Mouse (Mus musculus) limb, embryonic 14.5 days (tissue): ENCODE results near the gene Pla2g5. TPM values are rescaled to one million over a fixed set of nuclear protein-coding genes. Genes with fewer than 3 reads are reported as not detected.
A peak's percentile ranks its signal among the peaks of the same experiment; 100 is the strongest.
"Not testable (repeated sequence)": the region's sequence is repeated elsewhere in the genome, so short reads cannot be mapped to it uniquely, and the experiment has no call there.

ENCODE experiments used
- ATAC-seq: fragments of 200-750 bp; cut with Nextera tagmentation; 2 replicates; pipeline ENCODE4 v1.8.0; 2017; ENCODE audit warnings: low read depth, moderate number of reproducible peaks, moderate TSS enrichment; ENCODE audit not compliant: low FRiP score
- DNase-seq: peaks from one replicate; pipeline ENCODE4 v3.0.0-alpha.2; 2015; ENCODE audit warnings: low spot score
- H3K27ac ChIP-seq: fragments of 300-500 bp; sonication (generic); replicated peaks from 2 replicates; pipeline ENCODE4 v1.5.1; 2014; ENCODE audit warnings: low read depth, mild to moderate bottlenecking, low read length, moderate library complexity, mixed read lengths
- H3K27me3 ChIP-seq: fragments of 300-500 bp; sonication (generic); 2 replicates; pipeline ENCODE4 v1.6.1; 2014; ENCODE audit warnings: low read length, mixed read lengths; ENCODE audit not compliant: control insufficient read depth, insufficient read depth
- H3K36me3 ChIP-seq: fragments of 300-500 bp; sonication (generic); 2 replicates; pipeline ENCODE4 v1.6.1; 2014; ENCODE audit warnings: mild to moderate bottlenecking, low read length, moderate library complexity, mixed read lengths; ENCODE audit not compliant: control insufficient read depth, insufficient read depth
- H3K4me1 ChIP-seq: fragments of 300-500 bp; sonication (generic); 2 replicates; pipeline ENCODE4 v1.6.1; 2014; ENCODE audit warnings: antibody characterized with exemption, low read length, mixed read lengths; ENCODE audit not compliant: control insufficient read depth, insufficient read depth
- H3K4me2 ChIP-seq: fragments of 300-500 bp; sonication (generic); replicated peaks from 2 replicates; pipeline ENCODE4 v1.6.1; 2014; ENCODE audit warnings: low read depth, mild to moderate bottlenecking, low read length, moderate library complexity; ENCODE audit not compliant: severe bottlenecking
- H3K4me3 ChIP-seq: fragments of 300-500 bp; sonication (generic); replicated peaks from 2 replicates; pipeline ENCODE4 v1.5.1; 2014; ENCODE audit warnings: low read length
- H3K9ac ChIP-seq: fragments of 300-500 bp; sonication (generic); 2 replicates; pipeline ENCODE4 v1.6.1; 2014; ENCODE audit warnings: mild to moderate bottlenecking, low read depth, low read length, moderate library complexity; ENCODE audit not compliant: severe bottlenecking
- H3K9me3 ChIP-seq: fragments of 300-500 bp; sonication (generic); 2 replicates; pipeline ENCODE4 v1.6.1; 2016; ENCODE audit warnings: low read length; ENCODE audit not compliant: control insufficient read depth
- POLR2A ChIP-seq: fragments of 200-500 bp; IDR thresholded peaks from 2 replicates; pipeline ENCODE4 v1.8.0; 2012; ENCODE audit warnings: inconsistent platforms, mild to moderate bottlenecking, moderate library complexity, borderline replicate concordance; ENCODE audit not compliant: insufficient read depth, insufficient read length; ENCODE audit errors: extremely low read depth
- WGBS: fragments of 180-500 bp; shearing (Covaris S2); extraction: QIAGEN DNeasy Blood & Tissue Kit; methylation state at CpG from one replicate; pipeline ENCODE4 v1.1.7; 2014; 5-methylcytosine and 5-hydroxymethylcytosine counted together
- polyA plus RNA-seq, 2 experiments: library from polyadenylated mRNA; depleted of rRNA in 1 of 2; stranded (reverse) in 1 of 2; unstranded in 1 of 2; fragments of >200 nt; fragmentation: Nextera tagmentation in 1 of 2; extraction: Ambion mirVana in 1 of 2; gene quantifications; 2 replicates each; pipeline versions ENCODE4 v1.2.1 to v1.2.3; 2012 to 2014

Pla2g5 gene
- polyA plus RNA-seq, 2 experiments = 0.62 to 1.3 TPM

GRCm38 (mm10) chr4:138878783-138879182 is 15.5 kb upstream of the Pla2g5 start:
- Histone ChIP-seq H3K27me3 (no peaks in the 10 kb centered on the region), H3K9ac (no peak overlapping the region), H3K9me3 (no peaks in the 10 kb centered on the region), H3K4me2 (no peak overlapping the region), H3K36me3 (no peaks in the 10 kb centered on the region), H3K27ac (no peak overlapping the region), H3K4me3 (no peak overlapping the region), H3K4me1 (peaks cover 4% of the 10 kb centered on the region; the same call in 1 of the 2 replicates)
- 50% methylated on average over 8 of the region's 8 CpGs for WGBS
- ATAC-seq = no peak
- no peak for TF ChIP-seq POLR2A
- DNase-seq = no peak

GRCm38 (mm10) chr4:138877731-138878130 is 14.4 kb upstream of the Pla2g5 start, which contains the start of gene Pla2g2e:
Gene Pla2g2e (plus strand): TSS chr4:138877942.
- Histone ChIP-seq H3K9ac (0 out of 2 replicates have a peak within 1 kb of the TSS, but pooled peaks have one; percentile 16), H3K27ac (no peak within 1 kb of the TSS), H3K27me3 (no peaks in the 10 kb centered on the region), H3K4me1 (peaks cover 4% of the 10 kb centered on the region; the same call in 1 of the 2 replicates), H3K4me2 (no peak within 1 kb of the TSS), H3K9me3 (no peaks in the 10 kb centered on the region), H3K36me3 (no peaks in the 10 kb centered on the region), H3K4me3 (no peak within 1 kb of the TSS)
- ATAC-seq = no peak
- DNase-seq = no peak
- TF ChIP-seq POLR2A = no peak
- 67% methylated on average over 4 of the region's 4 CpGs for WGBS

GRCm38 (mm10) chr4:138875986-138876385 is 12.7 kb upstream of the Pla2g5 start:
- no peak for DNase-seq
- no peak for ATAC-seq
- no peak overlapping the region for H3K9ac ChIP-seq
- H3K36me3 ChIP-seq = no peaks in the 10 kb centered on the region
- no peaks in the 10 kb centered on the region for H3K4me1 ChIP-seq
- no peaks in the 10 kb centered on the region for H3K9me3 ChIP-seq
- no peak for TF ChIP-seq POLR2A
- no peak overlapping the region for H3K4me3 ChIP-seq
- no peak overlapping the region for H3K27ac ChIP-seq
- H3K4me2 ChIP-seq = no peak overlapping the region
- H3K27me3 ChIP-seq = no peaks in the 10 kb centered on the region
- 91% methylated on average over 2 of the region's 2 CpGs for WGBS

- H3K4me2 ChIP-seq, H3K27me3 ChIP-seq, DNase-seq, H3K4me1 ChIP-seq, H3K4me3 ChIP-seq, H3K27ac ChIP-seq, ATAC-seq, H3K9me3 ChIP-seq, H3K36me3 ChIP-seq, H3K9ac ChIP-seq: not testable (repeated sequence)
- 85% methylated on average over 2 of the region's 2 CpGs for WGBS
These were observed 12.0 kb upstream of the Pla2g5 start for GRCm38 (mm10) chr4:138875275-138875674.

- Histone ChIP-seq H3K4me1 (no peaks in the 10 kb centered on the region), H3K9ac (no peak within 1 kb of the TSS), H3K36me3 (no peaks in the 10 kb centered on the region), H3K4me3 (no peak within 1 kb of the TSS), H3K4me2 (no peak within 1 kb of the TSS), H3K9me3 (no peaks in the 10 kb centered on the region), H3K27me3 (no peaks in the 10 kb centered on the region), H3K27ac (no peak within 1 kb of the TSS)
- DNase-seq (no peak), ATAC-seq (no peak)
- WGBS = 90% methylated on average over 6 of the region's 6 CpGs
- no peak for TF ChIP-seq POLR2A
These were observed 10.6 kb upstream of the Pla2g5 start, which contains the start of gene Gm13030 for GRCm38 (mm10) chr4:138873864-138874263. Gene Gm13030 (minus strand): TSS chr4:138873964.

- TF ChIP-seq POLR2A = no peak
- H3K4me3 ChIP-seq = no peak overlapping the region
- H3K4me2 ChIP-seq = no peak overlapping the region
- ATAC-seq = no peak
- WGBS = 39% methylated on average over 8 of the region's 8 CpGs
- H3K9ac ChIP-seq = no peak overlapping the region
- no peak for DNase-seq
- H3K4me1 ChIP-seq = no peaks in the 10 kb centered on the region
- no peaks in the 10 kb centered on the region for H3K27me3 ChIP-seq
- no peaks in the 10 kb centered on the region for H3K9me3 ChIP-seq
- no peaks in the 10 kb centered on the region for H3K36me3 ChIP-seq
- H3K27ac ChIP-seq = no peak overlapping the region
These were observed 5.4 kb upstream of the Pla2g5 start for GRCm38 (mm10) chr4:138868666-138869065.
